Mouse (Mus musculus) myocyte (in vitro differentiated cells): ENCODE results near the gene Inca1.

Source experiments
- E2F4 ChIP-seq: IDR thresholded peaks from one replicate; pipeline ENCODE4 v1.6.1; 2011; ENCODE audit warnings: mild to moderate bottlenecking, control low read depth, moderate library complexity; ENCODE audit not compliant: insufficient read depth
- MYOD1 ChIP-seq, 3 experiments: IDR thresholded peaks; one replicate each; pipeline ENCODE4 v1.6.1; 2011; ENCODE audit warnings: control low read depth in 2 of 3, low read depth in 2 of 3, mild to moderate bottlenecking in 2 of 3, moderate library complexity in 1 of 3; ENCODE audit not compliant: insufficient read length in 2 of 3, control insufficient read depth in 1 of 3
- MYOG ChIP-seq, 3 experiments: IDR thresholded peaks; one replicate each; pipeline ENCODE4 v1.6.1; 2011; ENCODE audit warnings: control low read depth in 2 of 3, low read depth in 2 of 3, mild to moderate bottlenecking in 2 of 3; ENCODE audit not compliant: insufficient read length in 2 of 3, control insufficient read depth in 1 of 3, insufficient read depth in 1 of 3
- POLR2A ChIP-seq: IDR thresholded peaks from one replicate; pipeline ENCODE4 v1.6.1; 2011; ENCODE audit warnings: low read depth, mild to moderate bottlenecking, control low read depth, moderate library complexity; ENCODE audit not compliant: insufficient read length
- USF1 ChIP-seq: IDR thresholded peaks from one replicate; pipeline ENCODE4 v1.6.1; 2011; ENCODE audit warnings: low read depth, mild to moderate bottlenecking, control low read depth, moderate library complexity

GRCm38 (mm10) chr11:70678092-70678491, 21.9 kb downstream of the Inca1 start:
- TF ChIP-seq USF1 (no peak), MYOD1 (IDR thresholded peaks at IDR 0.05; ENCODE audit: control insufficient read depth in 1 of 3, insufficient read length in 2 of 3, low read depth in 2 of 3) (no peak), MYOG (IDR thresholded peaks at IDR 0.05; ENCODE audit: control insufficient read depth in 1 of 3, insufficient read depth in 1 of 3, insufficient read length in 2 of 3, low read depth in 2 of 3) (no peak), POLR2A (no peak), E2F4 (no peak)
